Mouse (Mus musculus) monocyte, adult 2 months (primary cell): Measurements from ENCODE around the gene Mknk2.

Source experiments
- DNase-seq, 2 experiments: peaks; one replicate each; pipeline ENCODE4 v3.0.0; 2022; ENCODE audit warnings: low spot score in 2 of 2, low read depth in 1 of 2

The Mknk2 gene

DNA sequence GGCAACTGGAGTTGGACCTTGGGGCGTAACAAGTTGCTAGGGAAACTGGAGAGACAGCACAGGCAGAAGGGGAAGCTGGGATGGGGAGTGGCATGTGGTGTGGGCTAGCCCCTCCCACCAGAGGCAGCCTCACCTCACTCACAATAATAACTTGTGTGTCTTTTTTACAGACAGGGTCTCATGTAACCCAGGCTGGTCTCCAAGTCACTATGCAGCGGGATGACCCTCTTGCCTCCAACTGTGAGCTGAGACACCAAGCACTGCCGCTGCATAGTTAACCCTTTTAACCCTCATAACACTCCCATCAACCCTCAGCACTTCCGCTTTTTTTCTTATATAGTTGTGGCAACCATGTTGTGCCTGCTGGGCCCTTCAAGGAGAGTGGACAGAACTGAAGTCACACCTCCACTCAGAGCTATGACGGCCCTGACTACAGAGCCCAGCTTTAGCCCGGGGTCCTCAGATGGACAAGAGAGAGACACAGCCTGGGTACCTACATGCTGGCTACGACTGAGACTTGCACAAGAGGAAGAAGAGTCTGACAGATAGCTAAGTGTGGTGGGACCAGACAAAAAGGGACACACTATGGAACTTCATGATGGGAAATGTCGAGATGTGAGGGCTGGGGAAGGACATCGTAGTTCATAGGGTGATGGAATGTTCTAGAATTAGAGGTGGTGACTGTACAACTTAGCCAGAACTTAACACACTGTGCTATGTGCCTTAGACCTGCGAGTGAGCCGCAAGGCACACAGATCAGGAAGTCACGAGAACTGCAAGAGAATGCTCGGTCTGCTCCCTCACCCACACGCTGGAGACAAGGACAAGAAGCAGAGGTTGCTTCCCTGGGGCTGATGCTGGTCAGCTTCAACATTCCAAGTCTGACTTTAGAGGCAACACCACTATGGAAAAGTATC is 14.6 kb upstream of the Mknk2 start:
- peak; percentile 68 to 84 for DNase-seq

DNA sequence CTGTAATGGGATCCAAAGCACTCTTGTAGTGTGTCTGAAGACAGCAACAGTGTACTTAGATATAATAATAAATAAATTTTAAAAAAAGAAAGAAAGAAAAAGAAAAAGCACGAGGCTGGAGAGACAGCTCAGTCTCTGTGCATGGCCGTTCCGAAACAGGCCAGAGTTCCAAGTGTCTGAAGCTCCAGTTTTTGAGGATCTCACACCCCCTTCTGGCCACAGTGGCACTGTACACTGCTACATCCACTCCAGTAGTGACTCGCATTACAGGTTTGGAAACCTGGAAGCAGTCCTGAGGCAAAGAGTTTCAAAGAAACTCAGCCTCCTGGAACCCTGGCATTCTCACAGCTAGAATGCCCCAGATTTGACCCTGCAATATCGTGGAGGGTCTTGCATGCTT is 9.9 kb upstream of the Mknk2 start:
- DNase-seq = peak in 1 of 2 experiments; percentile 62

DNA sequence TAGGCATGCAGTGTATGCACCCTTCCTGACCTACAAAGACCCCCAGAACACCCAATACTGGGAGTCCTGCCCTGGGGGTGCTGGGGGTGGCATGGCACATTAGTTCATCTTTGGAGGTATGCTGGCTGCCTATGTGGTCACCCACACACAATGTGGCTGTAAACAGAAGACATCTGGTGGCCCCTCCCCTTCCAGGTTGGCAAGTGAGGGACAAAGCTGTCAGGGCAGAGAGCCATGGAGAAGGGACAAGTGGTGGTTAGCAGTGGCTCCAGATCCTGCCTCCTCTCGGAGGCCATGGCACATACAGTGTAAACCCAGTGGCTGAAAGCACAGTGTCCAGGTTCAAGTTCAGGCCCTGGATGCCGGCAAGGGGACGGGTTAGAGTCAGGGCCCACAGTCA is 8.7 kb upstream of the Mknk2 start:
- DNase-seq = no peak

DNA sequence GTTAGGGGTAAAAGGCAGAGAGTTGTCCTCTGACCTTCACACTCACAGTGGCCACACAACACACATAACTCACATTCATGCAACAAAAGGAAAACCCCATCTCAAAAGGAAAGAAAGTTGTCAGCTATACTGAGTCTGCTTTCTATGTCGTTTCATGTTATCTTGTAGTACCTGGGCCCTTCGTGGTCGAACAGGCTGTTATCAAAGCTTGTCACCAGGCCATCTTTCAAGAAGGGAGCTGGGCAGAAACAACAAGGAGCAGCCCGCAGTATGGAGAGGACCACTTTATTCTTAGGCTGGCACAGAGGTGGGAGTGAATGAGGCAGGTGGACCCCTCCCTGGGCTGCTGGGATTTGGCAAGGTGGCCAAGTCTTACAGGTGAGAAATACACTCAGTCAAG is 7.1 kb upstream of the Mknk2 start:
- no peak for DNase-seq

DNA sequence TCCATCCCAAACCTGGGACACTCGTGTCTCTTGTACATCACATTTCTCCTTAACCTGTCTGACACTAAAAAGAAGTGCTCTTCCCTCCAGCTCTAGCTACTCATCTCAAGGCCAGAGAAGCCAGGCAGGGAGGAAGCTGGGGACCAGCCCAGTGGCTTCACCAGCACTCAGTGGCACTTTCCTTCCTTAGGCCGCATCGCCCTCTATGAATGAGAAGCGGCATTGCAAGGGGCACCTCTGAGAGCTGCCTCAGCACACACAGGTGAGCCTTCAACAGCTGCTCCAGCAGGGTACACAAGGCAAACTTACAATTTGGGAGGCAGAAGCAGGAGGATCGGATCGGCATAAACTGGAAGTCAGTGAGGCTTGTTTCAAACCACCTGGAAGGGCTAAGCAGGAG is 6.3 kb upstream of the Mknk2 start:
- DNase-seq = peak in 1 of 2 experiments; percentile 55

DNA sequence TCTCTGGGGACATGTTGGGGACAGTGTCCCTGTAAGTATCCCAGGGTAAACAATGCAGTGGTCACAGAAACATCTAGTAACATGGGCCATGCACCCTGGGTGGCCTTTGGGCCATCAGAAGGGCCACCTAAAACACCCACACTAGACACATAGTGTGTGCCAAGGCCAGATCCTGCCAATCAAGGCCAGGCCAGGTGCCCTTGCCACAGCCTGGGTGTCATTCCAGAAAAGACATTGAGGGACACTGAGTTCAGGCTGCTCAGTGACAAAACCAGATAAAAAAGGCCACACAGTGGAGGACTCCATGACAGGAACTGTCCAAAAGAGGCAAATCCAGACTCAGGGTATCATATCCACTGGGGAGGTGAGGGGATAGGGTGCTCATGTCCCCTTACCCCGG is 5.7 kb upstream of the Mknk2 start:
- DNase-seq = no peak

DNA sequence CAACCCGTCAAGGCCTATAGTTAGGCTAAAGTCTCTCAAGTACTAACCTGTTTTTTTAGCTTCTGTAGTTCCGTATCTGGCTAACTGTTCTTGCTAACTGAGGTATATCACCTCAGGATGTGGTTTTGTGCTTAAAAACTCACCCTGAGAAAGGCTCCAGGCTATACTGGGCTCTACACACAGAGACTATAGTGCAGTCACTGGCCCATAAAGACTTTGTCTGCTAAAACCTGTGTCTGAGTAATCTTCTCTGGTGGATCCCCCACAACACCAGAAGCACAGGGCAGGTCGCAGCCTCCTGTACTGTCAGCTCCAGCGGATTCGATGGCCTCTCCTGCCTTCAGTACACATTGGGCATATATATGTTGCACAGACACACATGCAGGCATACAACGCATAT is 4.1 kb upstream of the Mknk2 start:
- DNase-seq = no peak

DNA sequence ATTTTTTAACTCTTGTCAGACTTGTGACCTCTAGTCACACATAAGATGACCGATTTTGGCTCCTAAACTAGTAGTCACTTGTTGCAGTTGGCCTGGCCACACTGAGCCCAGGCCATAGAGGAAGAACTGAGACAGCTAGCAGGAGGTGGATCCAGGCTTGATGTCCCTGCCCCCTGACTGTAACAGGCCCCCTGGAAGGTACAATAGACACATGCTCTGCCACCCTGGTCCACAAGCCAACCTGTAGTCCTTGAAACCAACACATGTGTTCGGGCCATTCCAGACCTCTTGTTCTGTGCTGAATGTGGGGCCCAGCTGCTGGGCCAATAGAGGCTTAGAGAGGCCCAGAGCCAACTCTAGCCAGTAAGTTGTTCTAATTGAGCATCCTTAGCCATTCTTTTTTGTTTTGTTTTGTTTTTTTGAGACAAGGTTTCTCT is 2.4 kb upstream of the Mknk2 start:
- no peak for DNase-seq

DNA sequence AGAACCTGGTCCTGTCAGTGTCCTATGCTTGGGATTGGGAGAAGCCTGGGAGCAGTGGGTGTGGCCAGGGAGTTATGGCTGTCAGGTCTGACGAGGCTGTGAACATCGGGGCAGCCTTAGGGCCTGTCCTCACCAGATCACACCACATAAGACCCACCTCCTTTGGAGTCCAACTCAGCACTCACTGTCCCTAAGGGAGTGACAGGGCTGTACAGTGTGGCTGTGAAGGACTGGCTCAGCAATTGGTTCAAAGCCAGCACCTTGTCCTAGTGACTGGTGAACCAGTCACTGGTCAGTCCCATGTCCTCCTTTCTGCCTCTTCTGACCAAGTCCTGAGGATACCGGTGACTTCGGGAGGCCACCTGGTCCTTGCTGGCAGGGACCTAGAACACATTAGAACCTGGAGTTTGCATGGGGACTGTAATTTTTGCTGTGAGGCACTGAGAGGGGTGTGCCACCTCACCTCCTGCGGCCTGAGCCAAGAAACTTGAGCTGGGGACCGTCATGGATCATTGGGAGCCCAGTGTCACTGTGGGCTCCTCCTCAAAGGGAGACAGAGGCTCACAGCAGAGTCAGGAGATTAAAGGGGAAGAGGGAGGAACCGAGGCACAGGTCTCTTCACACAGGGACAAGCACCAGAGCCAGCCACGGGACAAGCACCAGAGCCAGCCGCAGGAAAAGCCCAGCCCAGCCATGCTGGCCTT is 1.8 kb upstream of the Mknk2 start:
- no peak for DNase-seq

DNA sequence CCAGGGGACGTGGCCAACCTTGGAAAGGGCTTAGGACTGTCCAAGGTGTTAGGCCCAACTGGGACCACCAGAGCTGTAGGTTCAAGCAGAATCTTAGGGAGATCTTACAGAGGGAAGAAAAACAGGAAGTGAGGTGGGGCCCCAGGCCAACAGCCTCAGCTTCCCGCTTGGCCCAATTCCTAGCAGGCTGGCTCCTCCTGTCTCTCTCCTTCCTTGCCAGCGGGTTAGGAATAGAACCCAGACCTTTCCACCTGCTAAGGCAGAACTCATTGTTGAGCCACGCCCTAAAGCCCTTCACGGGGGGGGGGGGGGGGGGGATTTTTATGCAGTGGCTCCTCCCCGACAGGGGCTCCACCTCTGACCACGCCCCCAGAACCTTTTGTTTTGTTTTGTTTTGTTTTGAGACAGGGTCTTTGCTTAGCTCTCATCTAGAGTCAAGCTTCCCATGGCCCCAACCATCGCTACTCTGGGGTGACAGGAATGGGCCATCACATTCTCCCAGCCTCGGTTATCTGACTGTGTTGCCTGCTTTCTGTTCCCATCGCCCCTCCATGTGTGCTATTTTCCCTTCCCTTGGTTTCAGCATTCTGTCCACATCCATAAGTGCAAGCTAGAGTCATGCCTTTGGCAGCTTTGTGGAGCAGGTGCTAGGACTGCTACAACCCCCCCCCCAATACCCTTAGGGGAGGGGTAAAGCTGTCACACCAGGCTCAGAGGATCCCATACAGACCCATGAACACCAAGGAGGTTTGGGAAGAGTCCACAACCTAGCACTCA is 877 bp upstream of the Mknk2 start:
- DNase-seq = peak in 1 of 2 experiments; percentile 47

DNA sequence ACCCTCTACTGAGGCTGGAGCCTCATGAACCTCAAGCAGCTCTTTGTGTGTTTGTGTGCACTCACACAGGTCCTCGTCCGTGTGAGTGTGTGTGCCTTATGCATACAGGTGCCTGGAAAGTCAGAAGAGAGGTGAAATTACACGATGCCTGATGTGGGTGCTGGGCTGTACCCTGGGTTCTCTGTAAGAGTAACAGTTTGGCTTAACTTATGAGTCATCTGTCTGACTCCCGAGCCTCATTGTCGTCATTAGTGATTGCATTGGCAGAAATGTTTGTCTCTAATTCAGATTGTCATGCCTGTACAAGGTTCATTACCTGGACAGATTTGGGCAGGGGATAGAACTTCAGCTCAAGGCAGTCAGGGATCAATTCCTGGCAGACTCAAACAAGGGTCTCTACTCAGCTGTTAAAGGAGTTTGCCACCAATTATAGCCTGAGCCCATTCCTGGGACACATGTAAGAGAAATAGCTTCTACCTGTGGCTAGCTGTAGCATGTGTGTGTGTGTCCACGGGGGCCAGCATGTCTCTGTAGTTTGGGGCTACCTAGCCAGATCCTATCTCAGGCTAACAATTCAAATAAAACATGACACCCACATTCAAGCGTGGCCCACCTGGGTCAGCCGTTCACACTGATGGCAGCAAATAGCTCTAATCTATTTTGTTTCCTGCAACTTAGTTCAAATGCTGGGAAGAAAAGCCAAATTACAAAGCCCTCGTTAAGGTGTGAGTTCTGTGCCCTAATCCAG is 610 bp downstream of the Mknk2 start:
- no peak for DNase-seq

DNA sequence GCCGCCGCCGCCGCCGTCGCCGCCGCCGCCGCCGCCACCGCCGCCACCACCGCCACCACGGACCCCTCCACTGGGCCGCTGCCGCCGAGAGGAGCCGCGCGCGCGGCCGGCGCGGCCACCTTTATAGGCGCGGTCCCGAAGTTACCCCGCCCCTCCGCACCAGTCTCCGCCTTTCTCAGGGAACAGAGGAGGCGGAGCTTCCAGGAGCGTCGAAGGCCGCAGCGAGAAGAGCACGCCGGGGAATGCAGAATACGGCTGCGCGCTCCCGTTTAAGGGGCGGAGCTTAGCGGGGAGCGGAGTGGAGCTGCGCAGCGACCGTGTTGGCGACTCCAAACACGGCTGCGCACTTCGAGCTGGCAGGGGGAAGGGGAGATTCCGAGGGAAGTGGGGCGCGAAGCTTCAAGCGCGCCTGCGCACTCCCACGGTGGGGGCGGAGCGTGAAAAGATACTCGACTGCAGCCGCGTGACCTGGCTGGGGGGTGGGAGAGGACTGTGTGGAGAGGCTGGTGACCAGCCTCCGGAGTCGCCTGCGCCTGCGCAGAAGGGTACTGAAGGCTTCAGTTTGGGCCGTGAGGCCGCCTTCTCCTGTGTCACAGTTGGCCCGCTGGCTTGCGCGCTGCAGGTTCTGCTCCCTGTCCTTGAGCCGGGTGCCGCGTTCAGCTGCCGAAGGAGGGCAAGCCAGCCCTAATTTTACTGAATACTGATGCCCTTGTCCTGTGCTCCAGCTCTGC is 1.5 kb downstream of the Mknk2 start:
- DNase-seq = peak; percentile 99

DNA sequence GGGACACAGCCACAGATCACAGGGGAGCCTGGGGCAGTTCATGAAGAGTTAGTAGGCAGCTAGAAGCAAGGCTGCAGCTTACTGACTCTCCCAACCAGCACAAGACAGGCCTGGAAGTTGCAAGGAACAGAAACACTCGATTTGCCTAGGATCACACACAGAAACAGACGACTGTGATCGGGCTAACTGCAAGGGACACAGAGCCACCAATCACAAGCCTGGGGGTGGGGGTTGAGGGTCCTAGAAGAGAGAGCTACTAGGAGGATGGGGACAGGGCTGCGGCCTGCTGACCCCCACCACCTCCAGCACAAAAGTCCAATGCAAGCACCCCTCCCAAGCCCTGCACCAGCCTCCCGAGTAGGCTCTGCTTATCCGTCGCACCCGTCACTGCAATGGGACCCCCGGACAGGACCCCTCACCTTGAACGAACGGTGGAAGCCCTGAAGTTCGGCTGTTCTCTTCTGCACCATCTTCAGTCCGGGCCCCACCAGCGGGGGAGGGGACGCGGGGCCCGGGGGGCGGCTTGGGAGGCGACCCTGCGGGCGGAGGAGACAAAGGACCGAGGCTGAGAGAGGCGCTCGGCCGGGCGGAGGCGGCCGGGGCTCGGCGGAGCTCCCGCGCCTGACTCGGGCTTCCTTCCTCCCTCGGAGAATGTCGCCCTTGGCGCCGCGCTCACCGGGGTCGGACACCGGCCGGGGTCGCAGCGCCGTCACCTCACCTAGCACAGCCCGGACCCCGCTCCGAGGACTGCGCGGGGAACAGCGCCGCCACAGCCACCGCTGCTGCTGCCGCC is 2.3 kb downstream of the Mknk2 start:
- DNase-seq = no peak

DNA sequence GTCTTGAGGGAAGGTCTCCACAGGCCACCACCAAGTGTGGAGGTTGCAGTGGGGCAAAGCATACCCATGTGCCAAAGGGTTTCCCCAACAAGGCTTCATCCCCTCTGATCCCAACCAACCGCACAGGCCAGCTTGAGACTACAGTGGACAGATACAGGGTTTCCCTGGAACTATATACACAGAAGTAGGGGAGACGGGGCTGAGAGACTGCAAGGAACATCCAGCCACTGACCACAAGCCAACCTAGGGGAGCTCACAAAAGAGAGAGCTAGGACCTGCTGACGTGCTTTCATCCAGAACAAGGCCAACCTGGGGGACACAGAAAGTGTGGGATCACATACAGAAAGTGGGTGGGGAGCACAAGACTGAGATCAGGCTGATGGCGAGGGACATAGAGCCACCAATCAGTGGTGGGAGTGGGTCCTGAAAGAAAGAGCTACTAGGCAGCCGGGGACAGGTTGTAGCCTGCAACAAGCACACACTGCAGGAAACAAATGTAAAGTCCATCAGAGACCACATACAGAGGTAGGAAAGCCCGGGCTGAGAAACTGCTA is 3.0 kb downstream of the Mknk2 start:
- DNase-seq = no peak

DNA sequence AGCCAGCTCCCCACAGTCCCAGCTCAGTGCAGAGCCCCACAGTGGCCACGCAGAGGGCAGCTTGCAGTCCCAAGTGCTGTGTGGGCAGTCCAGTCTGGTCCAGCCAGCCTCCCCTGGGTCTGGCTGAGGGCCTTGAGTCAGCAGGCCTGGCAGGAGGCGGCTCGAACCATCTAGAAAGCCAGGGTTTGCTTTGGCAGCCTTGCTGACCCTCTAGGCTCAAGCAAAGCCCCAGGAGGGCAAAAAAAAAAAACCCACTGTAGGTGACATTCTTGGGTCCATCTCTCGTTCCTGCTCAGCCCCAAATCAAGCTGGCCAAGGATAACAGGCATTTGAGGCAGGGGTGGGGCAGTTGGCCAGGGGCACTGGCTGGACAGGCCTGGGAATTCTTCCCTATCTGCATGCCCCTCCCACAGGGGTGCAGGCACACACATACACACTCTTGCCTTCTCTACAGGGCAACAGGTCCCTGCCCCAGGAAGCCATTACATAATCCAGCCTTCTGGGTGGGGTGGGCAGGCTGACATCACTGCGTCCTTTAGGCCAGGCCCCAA is 3.7 kb downstream of the Mknk2 start:
- no peak for DNase-seq

DNA sequence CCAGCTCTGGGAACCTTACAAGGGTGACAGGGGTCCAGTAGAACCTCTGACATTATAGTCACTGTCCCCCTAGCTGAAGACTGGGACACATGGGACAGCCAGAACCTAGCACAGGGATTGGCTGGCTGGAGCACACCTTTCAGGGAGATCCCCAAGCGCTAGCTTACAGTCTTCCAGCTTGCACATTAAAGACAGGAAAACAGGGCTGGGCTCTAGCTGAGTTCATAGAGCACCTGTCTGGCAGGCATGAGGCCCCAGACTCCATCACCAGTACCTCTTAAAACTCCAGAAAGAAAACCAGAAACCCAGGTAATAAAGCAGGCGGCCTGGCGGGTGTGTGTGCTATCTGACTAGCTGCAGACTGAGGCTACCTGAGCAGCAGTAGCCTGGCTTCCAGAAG is 4.2 kb downstream of the Mknk2 start:
- DNase-seq = no peak

DNA sequence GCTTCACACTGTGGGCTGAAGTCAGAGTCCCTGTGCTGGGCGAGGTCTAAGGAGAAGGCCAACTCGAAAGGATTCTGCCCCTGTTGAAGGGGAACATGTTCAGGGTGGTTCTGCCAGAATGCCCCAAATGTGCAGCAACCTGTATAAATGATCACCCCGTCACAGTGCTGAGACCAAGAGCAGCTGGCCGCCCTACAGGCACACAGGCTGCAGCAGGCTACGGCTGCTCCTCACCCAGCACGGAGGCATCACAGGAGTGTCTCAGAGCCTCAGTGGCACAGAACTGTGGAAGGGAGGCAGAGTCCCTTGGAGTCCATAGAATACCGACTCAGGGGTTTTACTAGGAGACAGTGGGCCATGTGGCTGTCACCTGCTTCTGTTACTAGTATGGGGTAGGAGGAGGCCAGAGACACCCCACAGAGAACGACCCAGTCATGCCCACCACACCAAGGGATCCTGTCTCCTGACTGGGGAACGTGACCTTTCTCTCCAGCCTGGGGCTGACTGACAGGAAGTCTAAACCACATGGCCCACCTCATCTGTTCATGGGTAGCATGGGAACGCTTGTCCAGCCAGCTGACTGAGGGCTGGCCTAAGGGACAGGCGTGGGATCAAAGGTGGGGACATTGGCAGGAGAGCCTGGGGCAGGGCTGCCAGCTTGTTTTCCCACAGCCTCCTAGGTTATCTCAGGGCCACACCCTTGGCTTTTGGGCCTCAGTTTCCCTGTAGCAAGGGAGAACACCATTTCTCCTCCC is 5.8 kb downstream of the Mknk2 start:
- no peak for DNase-seq

DNA sequence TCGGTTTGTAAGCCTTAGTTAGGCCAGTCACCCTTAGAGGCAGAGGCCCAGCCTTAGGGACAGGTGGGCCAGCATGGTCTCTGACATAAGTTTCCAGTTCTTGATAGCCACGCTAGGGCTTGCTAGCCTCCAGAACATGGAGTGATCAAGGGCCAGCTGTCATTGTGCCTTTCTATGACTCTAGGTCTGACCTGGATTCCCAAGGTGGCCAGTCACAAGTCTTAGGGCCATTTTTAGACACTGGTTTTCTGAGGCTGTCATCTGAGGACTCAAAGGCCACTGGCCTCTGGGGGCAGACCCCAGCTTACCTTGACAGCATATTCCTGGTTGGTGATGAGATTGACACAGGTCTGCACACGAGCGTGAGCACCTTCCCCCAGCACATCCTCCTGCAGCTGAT is 6.7 kb downstream of the Mknk2 start:
- DNase-seq = no peak
